10 mouse cellular contexts compared by ENCODE assay signal in genomic region chr3:88615902-88616391, GRCm38 (mm10). TPM values are rescaled to one million over a fixed set of nuclear protein-coding genes. Genes with fewer than 3 reads are reported as not detected.
A peak's percentile ranks its signal among the peaks of the same experiment; 100 is the strongest.
DNase-seq lines count a peak whose midpoint lies in the region; ATAC-seq and TF ChIP-seq lines count a peak whose summit lies in the region.
"Had no signal": no experiment of that assay in that cellular context is flagged by ENCODE, and none has a peak within 500 bp of the region (broad histone marks: within the 10 kb centered on the region; RNA-seq: fewer than 3 reads in every experiment).

No protein-coding gene starts in this region.

- no peaks in the 10 kb centered on the region for H3K9me3 ChIP-seq in embryonic facial prominence, embryonic 14.5 days (ENCODE audit: control insufficient read depth, low read length)
- no peaks in the 10 kb centered on the region for H3K9me3 ChIP-seq in heart, postnatal 0 days (replicated peaks; ENCODE audit: control insufficient read depth, low read length)
- H3K9me3 ChIP-seq in lung, embryonic 15.5 days: no peaks in the 10 kb centered on the region

- TF ChIP-seq CTCF in heart, postnatal 0 days (IDR thresholded peaks at IDR 0.05; ENCODE audit: low read depth): no peak

- peaks cover 19% of the 10 kb centered on the region for H3K4me1 ChIP-seq in embryonic facial prominence, embryonic 14.5 days (ENCODE audit: control insufficient read depth, insufficient read depth, low read length)
- peaks cover 35% of the 10 kb centered on the region for H3K4me1 ChIP-seq in heart, postnatal 0 days (ENCODE audit: control insufficient read depth, insufficient read depth)
- H3K4me1 ChIP-seq in lung, embryonic 15.5 days: peaks cover 48% of the 10 kb centered on the region

- H3K9ac ChIP-seq in embryonic facial prominence, embryonic 14.5 days (ENCODE audit: low read depth, low read length): peak overlapping the region; percentile 43
- H3K9ac ChIP-seq in heart, postnatal 0 days (replicated peaks; ENCODE audit: low read depth, low read length): peak overlapping the region; percentile 27
- H3K9ac ChIP-seq in lung, embryonic 15.5 days: no peak overlapping the region

- peak overlapping the region; percentile 43 for H3K4me2 ChIP-seq in embryonic facial prominence, embryonic 14.5 days (ENCODE audit: low read depth, low read length)
- peak overlapping the region; percentile 51 for H3K4me2 ChIP-seq in heart, postnatal 0 days (ENCODE audit: low read depth, low read length)
- H3K4me2 ChIP-seq in lung, embryonic 15.5 days: peak overlapping the region; percentile 41

- ATAC-seq in embryonic facial prominence, embryonic 14.5 days (ENCODE audit: low read depth): peak; percentile 68
- ATAC-seq in heart, postnatal 0 days (ENCODE audit: insufficient read depth, low read depth): peak; percentile 25
- ATAC-seq in lung, embryonic 15.5 days (ENCODE audit: borderline replicate concordance, extremely low read depth, low FRiP score, low TSS enrichment): peak; percentile 44; the same call in 1 of the 2 replicates

- H3K36me3 ChIP-seq in embryonic facial prominence, embryonic 14.5 days (ENCODE audit: control insufficient read depth, insufficient read depth, low read length): no peaks in the 10 kb centered on the region
- H3K36me3 ChIP-seq in heart, postnatal 0 days (replicated peaks; ENCODE audit: control insufficient read depth, insufficient read depth, low read length): no peaks in the 10 kb centered on the region
- no peaks in the 10 kb centered on the region for H3K36me3 ChIP-seq in lung, embryonic 15.5 days

- 27% methylated on average over 9 of the region's 9 CpGs for WGBS in embryonic facial prominence, embryonic 14.5 days
- WGBS in heart, postnatal 0 days: 43% methylated on average over 9 of the region's 9 CpGs
- 32% methylated on average over 9 of the region's 9 CpGs for WGBS in lung, embryonic 15.5 days

- no peaks in the 10 kb centered on the region for H3K27me3 ChIP-seq in embryonic facial prominence, embryonic 14.5 days (replicated peaks; ENCODE audit: control insufficient read depth, insufficient read depth, low read length)
- H3K27me3 ChIP-seq in heart, postnatal 0 days (ENCODE audit: control insufficient read depth, insufficient read depth, low read length): no peaks in the 10 kb centered on the region
- H3K27me3 ChIP-seq in lung, embryonic 15.5 days: no peaks in the 10 kb centered on the region

- peak overlapping the region; percentile 20 for H3K4me3 ChIP-seq in embryonic facial prominence, embryonic 14.5 days (ENCODE audit: low read depth, low read length)
- peak overlapping the region; percentile 26 for H3K4me3 ChIP-seq in heart, postnatal 0 days (ENCODE audit: low read depth, low read length)
- H3K4me3 ChIP-seq in lung, embryonic 15.5 days: peak overlapping the region; percentile 14

- H3K27ac ChIP-seq in embryonic facial prominence, embryonic 14.5 days (replicated peaks; ENCODE audit: low read depth, low read length): peak overlapping the region; percentile 82
- peak overlapping the region; percentile 83 for H3K27ac ChIP-seq in heart, postnatal 0 days (ENCODE audit: low read depth)
- peak overlapping the region; percentile 40 for H3K27ac ChIP-seq in lung, embryonic 15.5 days

- peak; percentile 70 for DNase-seq in 3134 (ENCODE audit: extremely low read depth, insufficient read length, low spot score)
- peak; percentile 37 to 40 for DNase-seq in B cell, adult 2 months
- DNase-seq in embryonic facial prominence, embryonic 14.5 days (ENCODE audit: low spot score): peak; percentile 90
- peak; percentile 59 for DNase-seq in heart, postnatal 0 days (ENCODE audit: low spot score)
- no peak for DNase-seq in ovary, adult 18-20 months (ENCODE audit: low spot score)
- DNase-seq in embryo, embryonic 11 days: no peak
- DNase-seq in right cerebral cortex, postnatal 36 days (ENCODE audit: low spot score in 2 of 2): no peak

- TF ChIP-seq EP300 in heart, postnatal 0 days (IDR thresholded peaks at IDR 0.05; ENCODE audit: low read depth): no peak

RNA-seq across cellular contexts. Expression of gene Arhgef2, which starts 10.2 kb away (rescaled TPM):
- 88.0 and 88.7 TPM in 2 replicates for polyA plus RNA-seq in embryonic facial prominence, embryonic 14.5 days (2014; fragmentation: Nextera tagmentation; extraction: Ambion mirVana)
- 81.1 and 146 TPM in 2 replicates for total RNA-seq in heart, postnatal 0 days (2014; rRNA removed; ENCODE audit: low replicate concordance)
- 52.2 and 56.1 TPM in 2 replicates for polyA plus RNA-seq in heart, postnatal 0 days (2015; fragmentation: Nextera tagmentation; extraction: Ambion mirVana)
- polyA plus RNA-seq in lung, embryonic 15.5 days (2015; fragmentation: Nextera tagmentation; extraction: Ambion mirVana): 105 and 116 TPM in 2 replicates

RNA-seq across cellular contexts. Expression of gene Rxfp4, which starts 37.0 kb away (rescaled TPM):
- polyA plus RNA-seq in embryonic facial prominence, embryonic 14.5 days (2014; fragmentation: Nextera tagmentation; extraction: Ambion mirVana): 0.18 TPM in 1 of 2 replicates, not detected in the other
- not detected in 2 replicates for total RNA-seq in heart, postnatal 0 days (2014; rRNA removed; ENCODE audit: low replicate concordance)
- not detected in 2 replicates for polyA plus RNA-seq in heart, postnatal 0 days (2015; fragmentation: Nextera tagmentation; extraction: Ambion mirVana)
- polyA plus RNA-seq in lung, embryonic 15.5 days (2015; fragmentation: Nextera tagmentation; extraction: Ambion mirVana): not detected in 2 replicates
- total RNA-seq: common myeloid progenitor, adult 5-6 weeks had no signal
- polyA plus RNA-seq: neural tube, embryonic 11.5 days had no signal

RNA-seq across cellular contexts. Expression of gene Ssr2, which starts 40.3 kb away (rescaled TPM):
- polyA plus RNA-seq in embryonic facial prominence, embryonic 14.5 days (2014; fragmentation: Nextera tagmentation; extraction: Ambion mirVana): 289 and 337 TPM in 2 replicates
- total RNA-seq in heart, postnatal 0 days (2014; rRNA removed; ENCODE audit: low replicate concordance): 246 and 286 TPM in 2 replicates
- polyA plus RNA-seq in heart, postnatal 0 days (2015; fragmentation: Nextera tagmentation; extraction: Ambion mirVana): 144 and 146 TPM in 2 replicates
- 290 and 301 TPM in 2 replicates for polyA plus RNA-seq in lung, embryonic 15.5 days (2015; fragmentation: Nextera tagmentation; extraction: Ambion mirVana)

Comparison
In these comparisons a context has a peak if more than half of its experiments do, and no peak if none do; other contexts are left out.
1. DNase-seq: peak in 3134 (single experiment), B cell, adult 2 months (2 of 2), embryonic facial prominence, embryonic 14.5 days (single experiment) and heart, postnatal 0 days (single experiment); none in ovary, adult 18-20 months (single experiment), embryo, embryonic 11 days (single experiment) and right cerebral cortex, postnatal 36 days (0 of 2).
2. Peak in every context shown above with its lines, with median percentiles within 50 percentile points of each other: ATAC-seq, H3K27ac ChIP-seq, H3K4me2 ChIP-seq and H3K4me3 ChIP-seq.